Mouse (Mus musculus) c-Kit-negative CD71-positive TER-119-positive erythroid progenitor cells, embryonic 14.5 days (primary cell): ENCODE measurements around the gene Ankdd1a.
A peak's percentile ranks its signal among the peaks of the same experiment; 100 is the strongest.

ENCODE experiments used
- DNase-seq: peaks from one replicate; pipeline ENCODE4 v3.0.0-alpha.2; 2013; ENCODE audit warnings: low read depth, low spot score

Gene Ankdd1a

GRCm38 (mm10) chr9:65519807-65520504, at the start of gene Ankdd1a:
TSS of gene Ankdd1a (minus strand) at chr9:65520193.
- no peak for DNase-seq

GRCm38 (mm10) chr9:65569491-65569971, 49.5 kb upstream of the Ankdd1a start:
- DNase-seq, result no peak

- DNase-seq, result no peak
Observed at GRCm38 (mm10) chr9:65568787-65569186, 48.8 kb upstream of the Ankdd1a start.

- no peak for DNase-seq
Observed at GRCm38 (mm10) chr9:65564698-65565097, 44.7 kb upstream of the Ankdd1a start.

- no peak for DNase-seq
Observed at GRCm38 (mm10) chr9:65563073-65563472, 43.1 kb upstream of the Ankdd1a start.

GRCm38 (mm10) chr9:65562081-65562506, 42.1 kb upstream of the Ankdd1a start:
- DNase-seq, result no peak

- DNase-seq, result no peak
Observed at GRCm38 (mm10) chr9:65561016-65561415, 41.0 kb upstream of the Ankdd1a start.

GRCm38 (mm10) chr9:65558806-65559205, 38.8 kb upstream of the Ankdd1a start:
- no peak for DNase-seq

GRCm38 (mm10) chr9:65556979-65557378, 37.0 kb upstream of the Ankdd1a start:
- DNase-seq, result no peak

- DNase-seq, result no peak
Observed at GRCm38 (mm10) chr9:65556349-65556748, 36.4 kb upstream of the Ankdd1a start.

- no peak for DNase-seq
Observed at GRCm38 (mm10) chr9:65555621-65556020, 35.6 kb upstream of the Ankdd1a start.

GRCm38 (mm10) chr9:65555001-65555405, 35.0 kb upstream of the Ankdd1a start:
- peak; percentile 72 for DNase-seq

- DNase-seq, result no peak
Observed at GRCm38 (mm10) chr9:65552711-65553110, 32.7 kb upstream of the Ankdd1a start.

- no peak for DNase-seq
Observed at GRCm38 (mm10) chr9:65552141-65552540, 32.1 kb upstream of the Ankdd1a start.

GRCm38 (mm10) chr9:65551035-65551434, 31.0 kb upstream of the Ankdd1a start:
- DNase-seq, result no peak

GRCm38 (mm10) chr9:65550079-65550831, 30.3 kb upstream of the Ankdd1a start:
- no peak for DNase-seq

GRCm38 (mm10) chr9:65549643-65550042, 29.6 kb upstream of the Ankdd1a start:
- no peak for DNase-seq

GRCm38 (mm10) chr9:65549139-65549538, 29.1 kb upstream of the Ankdd1a start:
- no peak for DNase-seq

GRCm38 (mm10) chr9:65548311-65548710, 28.3 kb upstream of the Ankdd1a start:
- DNase-seq, result no peak

- DNase-seq, result no peak
Observed at GRCm38 (mm10) chr9:65547844-65548243, 27.9 kb upstream of the Ankdd1a start.

- no peak for DNase-seq
Observed at GRCm38 (mm10) chr9:65547111-65547510, 27.1 kb upstream of the Ankdd1a start.

GRCm38 (mm10) chr9:65546413-65546695, 26.4 kb upstream of the Ankdd1a start:
- DNase-seq, result no peak
